Mouse (Mus musculus) liver (tissue): ENCODE data around the gene Uso1.

ENCODE experiments used
- DNase-seq: peaks from one replicate; pipeline ENCODE4 v3.0.0-alpha.2; 2020; ENCODE audit warnings: mixed read lengths

The Uso1 gene

GRCm38 (mm10) chr5:92196895-92197811, 59.4 kb downstream of the Uso1 start:
- no peak for DNase-seq

GRCm38 (mm10) chr5:92198266-92198665, 60.5 kb downstream of the Uso1 start:
- DNase-seq, result no peak

- DNase-seq, result no peak
Observed at GRCm38 (mm10) chr5:92204162-92205036, 66.7 kb downstream of the Uso1 start.

- no peak for DNase-seq
Observed at GRCm38 (mm10) chr5:92205184-92205583, 67.4 kb downstream of the Uso1 start.

GRCm38 (mm10) chr5:92205706-92206105, 68.0 kb downstream of the Uso1 start:
- no peak for DNase-seq

- DNase-seq, result no peak
Observed at GRCm38 (mm10) chr5:92206121-92206520, 68.4 kb downstream of the Uso1 start.

- DNase-seq, result no peak
Observed at GRCm38 (mm10) chr5:92210205-92210604, 72.5 kb downstream of the Uso1 start.

GRCm38 (mm10) chr5:92212231-92212630, 74.5 kb downstream of the Uso1 start:
- no peak for DNase-seq

GRCm38 (mm10) chr5:92215308-92215707, 77.6 kb downstream of the Uso1 start, which contains the start of gene U90926:
TSS of gene U90926 (minus strand) at chr5:92215408.
- DNase-seq, result no peak

GRCm38 (mm10) chr5:92218915-92219793, 81.4 kb downstream of the Uso1 start:
- DNase-seq, result no peak

- no peak for DNase-seq
Observed at GRCm38 (mm10) chr5:92219826-92220225, 82.1 kb downstream of the Uso1 start.

GRCm38 (mm10) chr5:92220287-92220902, 82.7 kb downstream of the Uso1 start:
- DNase-seq, result no peak

- no peak for DNase-seq
Observed at GRCm38 (mm10) chr5:92227782-92228181, 90.0 kb downstream of the Uso1 start.

GRCm38 (mm10) chr5:92228776-92229175, 91.0 kb downstream of the Uso1 start:
- peak; percentile 8 for DNase-seq

- no peak for DNase-seq
Observed at GRCm38 (mm10) chr5:92229514-92229913, 91.8 kb downstream of the Uso1 start.

- DNase-seq, result no peak
Observed at GRCm38 (mm10) chr5:92230306-92230705, 92.6 kb downstream of the Uso1 start.

- DNase-seq, result no peak
Observed at GRCm38 (mm10) chr5:92231836-92232235, 94.1 kb downstream of the Uso1 start.

- no peak for DNase-seq
Observed at GRCm38 (mm10) chr5:92233366-92233765, 95.6 kb downstream of the Uso1 start.

GRCm38 (mm10) chr5:92234939-92235557, 97.3 kb downstream of the Uso1 start:
- no peak for DNase-seq

GRCm38 (mm10) chr5:92239333-92240232, 101.8 kb downstream of the Uso1 start:
- peak; percentile 38 for DNase-seq
